Mouse (Mus musculus) retina, embryonic 14.5 days (tissue): ENCODE results near the gene Rubcnl.

Experiments
- DNase-seq: peaks from one replicate; pipeline ENCODE4 v3.0.0-alpha.2; 2015; ENCODE audit warnings: low spot score

Gene Rubcnl

DNA sequence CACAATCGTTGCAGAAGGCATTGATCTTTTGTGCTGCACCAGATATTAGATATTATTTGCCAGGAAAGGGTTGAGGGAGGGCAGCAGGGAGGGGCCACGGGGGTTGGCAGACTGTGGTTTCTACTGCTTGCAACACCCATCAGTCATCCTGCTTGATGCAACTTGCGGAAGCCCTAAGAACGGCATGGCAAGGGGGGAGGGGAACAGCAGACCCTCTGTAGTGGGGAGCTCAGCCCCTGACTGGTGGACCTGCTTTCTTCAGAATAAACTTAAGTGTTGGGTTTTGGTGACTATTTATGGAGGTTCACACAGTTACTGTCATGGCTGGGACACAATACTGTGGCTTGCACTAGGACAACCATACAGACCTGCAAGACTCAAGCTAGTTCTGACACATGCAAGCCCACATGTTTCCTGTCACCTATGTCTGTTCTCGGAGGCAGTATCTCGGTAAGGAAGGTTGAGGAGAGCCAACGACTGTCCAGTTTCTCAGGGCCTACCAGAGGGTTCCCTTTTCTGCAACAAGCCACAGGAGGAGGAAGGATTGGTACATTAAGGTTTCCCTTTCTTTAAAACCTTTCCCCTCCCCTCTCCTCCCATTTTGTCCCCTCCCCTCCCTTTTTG lies 53.6 kb downstream of the Rubcnl start:
- DNase-seq: no peak

- DNase-seq: no peak
Observed at GRCm38 (mm10) chr14:75071091-75071490, 55.3 kb downstream of the Rubcnl start.

DNA sequence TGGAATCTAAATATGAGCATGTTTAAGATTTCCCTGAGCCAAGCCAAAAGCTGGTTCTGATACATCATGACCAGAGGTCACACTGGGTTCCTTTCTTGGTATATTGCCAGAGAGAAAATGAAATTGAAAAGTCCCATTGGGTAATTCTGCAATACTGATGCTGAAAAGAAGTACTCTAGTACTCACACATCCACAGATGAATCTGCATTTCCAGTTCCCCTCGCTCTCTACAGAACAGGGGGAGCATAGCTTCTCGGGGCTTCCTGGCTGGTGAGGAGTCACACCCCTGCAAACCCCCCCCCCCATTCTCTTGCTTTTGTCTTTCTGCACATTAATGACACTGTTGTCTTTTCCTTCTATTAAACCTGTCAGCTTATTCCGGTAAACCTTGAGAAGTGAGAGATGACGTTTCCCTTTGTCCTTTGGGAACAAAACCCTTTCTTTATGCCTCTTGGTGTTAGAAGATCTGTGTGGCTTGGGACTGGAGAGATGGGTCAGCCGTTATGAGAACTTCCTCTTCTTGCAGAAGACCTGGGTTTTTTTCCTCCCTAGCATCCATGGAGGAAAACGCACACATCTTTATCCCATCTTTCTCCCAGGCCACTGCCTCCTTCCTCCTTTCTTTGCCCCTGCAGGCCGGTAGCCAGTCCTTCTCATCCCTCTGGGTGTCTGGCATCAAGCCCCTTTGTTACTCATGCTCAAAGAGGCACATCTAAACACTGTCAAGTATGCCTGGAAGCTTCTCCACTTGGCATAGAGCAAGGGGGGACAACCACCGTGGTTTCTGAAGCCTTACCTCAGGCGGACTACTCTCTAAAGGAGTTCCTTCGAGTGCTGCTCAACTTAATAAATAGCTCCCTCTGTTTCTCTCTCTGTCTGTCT lies 59.7 kb downstream of the Rubcnl start:
- DNase-seq: no peak

- no peak for DNase-seq
Observed at GRCm38 (mm10) chr14:75077946-75078345, 62.1 kb downstream of the Rubcnl start.
